Mouse (Mus musculus): ENCODE data around the gene Trib3.

- TF ChIP-seq CTCF (IDR thresholded peaks at IDR 0.05; ENCODE audit: control insufficient read depth, insufficient read depth, insufficient read length) = no peak
- TF ChIP-seq MYOD1 (IDR thresholded peaks at IDR 0.05; ENCODE audit: control insufficient read depth, insufficient read length, low read depth) = no peak
- TF ChIP-seq USF1 (IDR thresholded peaks at IDR 0.05; ENCODE audit: low read depth) = no peak
Observed at GRCm38 (mm10) chr2:152393225-152394017, 49.6 kb upstream of the Trib3 start.
